Mouse (Mus musculus) skeletal muscle tissue, adult 2 months (tissue): ENCODE measurements around the gene Xab2.
A peak's percentile ranks its signal among the peaks of the same experiment; 100 is the strongest.
"Not testable (repeated sequence)": the region's sequence is repeated elsewhere in the genome, so short reads cannot be mapped to it uniquely, and the experiment has no call there.

Experiments used
- DNase-seq: peaks from one replicate; pipeline ENCODE4 v3.0.0-alpha.2; 2012; ENCODE audit warnings: low read depth, low spot score

The Xab2 gene

GRCm38 (mm10) chr8:3609046-3609815 is 11.9 kb downstream of the Xab2 start:
- no peak for DNase-seq

GRCm38 (mm10) chr8:3607822-3608221 is 13.3 kb downstream of the Xab2 start:
- DNase-seq = no peak

GRCm38 (mm10) chr8:3606593-3606992 is 14.5 kb downstream of the Xab2 start:
- DNase-seq = no peak

DNA sequence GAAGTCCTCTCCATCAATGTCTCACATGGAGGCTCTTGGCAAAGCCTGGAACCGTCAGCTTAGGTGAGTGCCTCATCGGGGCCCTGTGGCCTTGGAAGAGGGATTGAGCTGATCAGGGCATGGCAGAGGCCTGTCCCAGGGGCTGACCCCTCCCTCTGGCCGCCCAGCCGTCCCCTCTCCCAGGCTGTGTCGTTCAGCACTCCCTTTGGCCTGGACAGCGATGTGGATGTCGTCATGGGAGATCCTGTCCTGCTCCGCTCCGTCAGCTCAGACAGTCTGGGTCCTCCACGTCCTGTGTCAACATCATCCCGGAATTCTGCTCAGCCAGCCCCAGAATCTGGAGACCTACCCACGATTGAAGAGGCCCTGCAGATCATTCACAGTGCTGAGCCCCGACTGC is 17.7 kb downstream of the Xab2 start:
- DNase-seq = no peak

DNA sequence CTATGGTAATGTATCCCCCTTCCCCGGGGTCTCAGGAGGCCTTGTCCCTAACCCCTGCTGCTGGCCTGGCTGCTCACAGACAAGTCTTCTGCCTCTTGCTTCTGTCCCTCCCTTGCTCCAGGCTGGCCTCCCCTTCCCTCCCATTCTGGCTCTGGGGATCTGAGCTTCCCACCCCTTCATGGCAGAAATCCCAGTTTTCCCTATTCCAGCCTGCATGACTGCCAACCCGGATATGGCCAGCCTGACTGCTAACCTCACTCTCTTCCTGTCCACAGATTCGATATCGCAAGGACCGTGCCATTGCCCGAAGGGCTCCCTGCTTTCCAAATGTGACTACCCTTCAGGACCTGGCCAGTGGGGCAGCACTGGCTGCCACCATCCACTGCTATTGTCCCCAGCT is 20.7 kb downstream of the Xab2 start:
- DNase-seq = peak; percentile 67

- DNase-seq = no peak
These were observed 21.9 kb downstream of the Xab2 start for GRCm38 (mm10) chr8:3599219-3599618.

GRCm38 (mm10) chr8:3598054-3598453 is 23.1 kb downstream of the Xab2 start:
- DNase-seq = no peak

GRCm38 (mm10) chr8:3594466-3594865 is 26.6 kb downstream of the Xab2 start:
- DNase-seq = no peak

DNA sequence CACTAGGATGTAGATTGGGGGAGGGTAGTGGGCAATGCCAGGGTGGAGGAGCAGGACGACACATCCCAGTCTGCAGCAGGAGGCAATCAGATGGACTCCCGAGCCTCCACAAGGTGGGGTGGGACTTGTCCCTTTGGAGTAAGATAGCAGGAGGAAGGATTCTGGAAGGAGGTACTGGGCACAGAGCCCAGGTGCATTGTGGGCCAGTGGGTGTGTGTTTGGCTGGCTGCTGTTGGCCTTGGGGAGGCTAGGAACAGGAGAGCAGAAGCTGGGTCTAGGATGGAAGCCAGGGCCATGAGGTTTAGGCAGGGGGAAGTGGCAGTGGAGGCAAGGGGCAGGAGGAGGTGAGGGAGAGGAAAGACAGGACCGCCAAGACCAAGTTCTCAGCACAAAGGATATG is 27.6 kb downstream of the Xab2 start:
- no peak for DNase-seq

DNA sequence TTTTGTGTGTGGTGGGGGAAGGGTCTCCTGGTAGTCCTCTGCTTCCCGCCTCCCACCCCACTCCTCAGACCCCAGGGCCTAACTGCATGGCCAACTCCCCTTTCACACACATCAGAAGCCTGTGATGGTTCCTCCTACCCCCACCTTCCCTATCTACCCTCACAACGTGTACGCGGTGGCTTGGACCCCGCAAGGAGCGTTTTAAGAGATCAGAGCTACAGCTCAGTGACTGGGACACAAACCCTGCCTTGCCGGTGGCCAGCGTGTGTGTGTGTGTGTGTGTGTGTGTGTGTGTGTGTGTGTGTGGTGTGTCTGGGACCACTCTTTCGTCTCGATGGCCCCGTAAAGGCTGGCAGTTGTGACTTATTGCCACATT is 32.9 kb downstream of the Xab2 start:
- DNase-seq = no peak

GRCm38 (mm10) chr8:3587391-3588257 is 33.5 kb downstream of the Xab2 start:
- no peak for DNase-seq

- no peak for DNase-seq
These were observed 34.1 kb downstream of the Xab2 start, which contains the start of gene Camsap3 for GRCm38 (mm10) chr8:3586993-3587390. Gene Camsap3, plus strand, starts transcription at chr8:3587293.

DNA sequence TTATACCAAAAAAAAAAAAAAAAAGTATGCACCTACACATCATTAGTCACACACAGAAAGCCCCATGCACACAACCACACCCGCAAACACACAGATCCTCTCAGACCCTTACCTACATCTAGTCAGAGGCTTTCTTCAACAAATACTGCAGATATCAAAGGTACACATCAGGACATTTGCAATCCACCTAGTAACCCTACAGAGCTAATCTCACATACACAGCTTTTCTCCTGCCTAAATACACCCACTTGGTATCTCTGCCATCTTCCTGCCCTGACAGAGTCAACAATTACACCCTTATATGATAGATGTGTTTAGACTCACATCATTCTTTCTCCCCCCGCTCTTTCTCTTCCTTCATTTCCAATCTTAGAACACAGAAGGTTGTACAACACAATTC is 34.7 kb downstream of the Xab2 start:
- no peak for DNase-seq

DNA sequence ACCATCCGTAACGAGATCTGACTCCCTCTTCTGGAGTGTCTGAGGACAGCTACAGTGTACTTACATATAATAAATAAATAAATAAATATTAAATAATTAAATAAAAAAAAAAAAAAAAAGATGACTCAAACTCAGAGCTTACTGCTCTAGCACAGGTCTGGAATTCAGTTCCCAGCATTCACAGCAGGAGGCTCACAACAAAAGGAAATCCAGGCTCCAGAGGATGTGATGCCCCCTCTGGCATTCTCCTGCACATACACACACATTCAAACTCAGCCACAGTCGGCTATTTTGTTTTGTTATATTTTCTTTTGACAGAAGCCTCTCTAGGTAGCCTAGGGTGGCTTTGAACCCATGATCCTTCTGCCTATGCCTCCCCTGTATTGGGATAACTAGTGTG is 39.2 kb downstream of the Xab2 start:
- not testable (repeated sequence) for DNase-seq

GRCm38 (mm10) chr8:3579390-3580364 is 41.4 kb downstream of the Xab2 start:
- DNase-seq = no peak

DNA sequence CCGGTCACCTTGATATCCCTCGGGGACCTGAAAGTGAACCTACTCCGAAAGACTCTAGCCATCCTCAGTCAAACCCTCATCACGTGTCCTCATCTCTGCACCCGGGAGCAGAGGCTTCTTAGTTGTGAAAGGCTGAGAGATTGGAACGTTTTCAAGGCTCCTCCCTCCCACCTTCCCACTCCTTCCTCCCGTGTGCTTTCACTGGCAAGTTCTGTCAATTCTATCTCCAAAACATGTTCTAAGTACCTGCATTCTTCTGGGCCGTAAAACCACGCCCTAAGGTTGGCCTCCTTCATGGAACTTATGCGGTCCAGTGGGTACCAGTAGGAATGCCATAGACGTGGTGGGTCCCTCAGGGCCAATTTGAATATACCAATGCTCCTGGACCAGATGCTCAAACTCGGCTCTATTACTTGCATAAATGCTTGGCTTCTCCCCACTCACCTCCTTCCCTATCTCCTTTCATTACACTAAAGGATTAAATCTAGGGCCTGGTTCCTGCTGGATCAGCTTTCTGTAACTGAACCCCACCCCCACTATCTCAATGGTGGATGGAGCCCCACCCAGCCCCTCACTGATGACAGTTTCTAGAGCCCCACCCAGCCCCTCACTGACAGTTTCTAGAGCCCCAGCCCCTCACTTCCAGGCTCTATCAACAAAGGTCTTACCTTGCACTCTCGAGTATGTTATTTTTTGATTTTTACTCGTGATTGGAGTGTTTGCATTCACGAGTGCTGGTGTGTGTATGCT is 44.7 kb downstream of the Xab2 start:
- DNase-seq = no peak

GRCm38 (mm10) chr8:3574546-3574945 is 46.6 kb downstream of the Xab2 start:
- DNase-seq = no peak

- DNase-seq = no peak
These were observed 51.3 kb downstream of the Xab2 start for GRCm38 (mm10) chr8:3569784-3570183.

DNA sequence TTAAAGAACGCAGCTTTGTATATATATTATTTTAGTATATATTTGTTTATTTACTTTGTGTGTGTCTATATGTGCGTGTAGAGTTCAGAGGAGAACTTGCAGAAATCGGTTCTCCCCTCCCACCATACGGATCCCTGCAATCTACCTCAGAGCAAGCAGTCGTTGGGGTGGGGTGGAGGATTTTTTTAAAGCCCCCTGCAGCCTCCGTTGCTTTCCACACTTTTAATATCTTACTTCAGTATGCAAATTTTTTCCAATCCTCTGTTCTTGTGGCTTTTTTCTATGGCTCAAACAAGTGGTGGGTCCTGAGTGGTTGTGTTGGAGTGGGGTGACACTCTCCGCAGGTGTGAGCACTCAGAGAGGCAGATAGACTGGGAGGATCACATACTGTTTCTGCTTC is 52.7 kb downstream of the Xab2 start:
- DNase-seq = no peak

- DNase-seq = no peak
These were observed 53.3 kb downstream of the Xab2 start, which contains the start of gene C330021F23Rik for GRCm38 (mm10) chr8:3567641-3568371. Gene C330021F23Rik, plus strand, starts transcription at chr8:3567990.
